Mouse (Mus musculus): ENCODE measurements around the gene Lrch1.

Gene Lrch1

GRCm38 (mm10) chr14:74893085-74893648 is 54.5 kb downstream of the Lrch1 start:
- DNase-seq (ENCODE audit: low spot score in 2 of 2), result no peak

DNA sequence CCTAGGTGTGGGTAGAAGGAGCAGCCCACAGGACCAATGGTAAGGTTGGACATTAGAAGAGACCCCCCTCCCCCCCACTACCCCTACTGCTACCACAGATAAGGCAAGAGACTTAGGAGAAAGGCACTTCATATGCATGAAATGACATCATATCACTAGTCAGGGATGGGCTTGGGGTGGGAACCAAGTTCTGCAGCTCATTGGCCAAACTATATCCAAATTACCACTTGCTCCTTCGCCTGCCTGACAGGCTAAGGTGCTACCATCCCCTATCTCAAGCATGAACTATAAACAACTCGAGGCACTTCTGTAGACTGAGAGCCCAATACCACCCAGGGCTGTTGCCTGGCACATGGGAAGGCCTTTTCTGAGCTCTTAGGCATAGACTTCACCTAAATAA is 58.4 kb downstream of the Lrch1 start:
- DNase-seq (ENCODE audit: low spot score in 2 of 2), result no peak

- DNase-seq (ENCODE audit: low spot score in 2 of 2), result no peak
Measured at GRCm38 (mm10) chr14:74888103-74888502, 59.6 kb downstream of the Lrch1 start.

DNA sequence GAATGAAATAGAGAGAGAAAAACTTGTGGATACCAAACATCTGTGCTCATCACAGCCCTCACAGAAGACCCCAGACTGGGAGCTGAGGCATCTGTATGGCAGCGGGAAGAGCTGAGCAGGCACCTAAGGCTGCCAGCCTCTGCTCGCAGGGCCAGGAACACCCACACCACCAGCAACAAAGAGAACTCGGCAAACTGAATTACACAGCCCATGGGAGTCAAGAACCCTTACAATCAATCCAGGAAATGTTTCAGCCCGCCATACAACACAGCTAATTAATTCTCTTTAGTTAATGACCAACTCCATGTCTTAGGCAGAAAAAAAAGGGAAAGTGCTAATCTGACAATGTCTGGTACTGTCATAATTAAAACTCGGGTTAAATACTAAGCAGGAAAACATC is 61.2 kb downstream of the Lrch1 start:
- no peak for DNase-seq (ENCODE audit: low spot score in 2 of 2)

- no peak for DNase-seq (ENCODE audit: low spot score in 2 of 2)
Measured at GRCm38 (mm10) chr14:74884920-74885319, 62.8 kb downstream of the Lrch1 start.

GRCm38 (mm10) chr14:74884024-74884680 is 63.5 kb downstream of the Lrch1 start:
- DNase-seq (ENCODE audit: low spot score in 2 of 2), result peak; percentile 53 to 67

DNA sequence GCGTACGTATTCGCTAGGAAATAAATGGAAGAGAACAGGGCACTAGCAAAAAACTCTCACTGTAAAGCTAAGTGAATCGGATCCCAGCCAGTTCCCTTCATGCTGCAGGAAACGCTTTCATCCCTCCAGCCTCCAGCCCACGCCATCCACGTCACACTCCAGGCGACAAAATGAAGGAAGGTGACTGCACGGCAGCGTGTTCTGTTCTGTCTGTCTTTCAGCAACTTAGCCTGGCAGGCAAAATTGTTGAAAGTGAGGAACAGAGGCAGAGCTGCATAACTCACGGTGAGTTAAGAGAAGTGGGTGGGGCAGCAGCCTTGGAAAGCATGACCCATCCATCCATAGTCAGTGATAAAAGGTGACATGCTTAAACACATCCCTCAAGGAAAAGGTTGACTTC is 64.5 kb downstream of the Lrch1 start:
- DNase-seq (ENCODE audit: low spot score in 2 of 2), result no peak

GRCm38 (mm10) chr14:74882754-74883153 is 64.9 kb downstream of the Lrch1 start:
- no peak for DNase-seq (ENCODE audit: low spot score in 2 of 2)

GRCm38 (mm10) chr14:74880868-74881267 is 66.8 kb downstream of the Lrch1 start:
- DNase-seq (ENCODE audit: low spot score in 2 of 2), result no peak

GRCm38 (mm10) chr14:74879480-74879879 is 68.2 kb downstream of the Lrch1 start:
- no peak for DNase-seq (ENCODE audit: low spot score in 2 of 2)

DNA sequence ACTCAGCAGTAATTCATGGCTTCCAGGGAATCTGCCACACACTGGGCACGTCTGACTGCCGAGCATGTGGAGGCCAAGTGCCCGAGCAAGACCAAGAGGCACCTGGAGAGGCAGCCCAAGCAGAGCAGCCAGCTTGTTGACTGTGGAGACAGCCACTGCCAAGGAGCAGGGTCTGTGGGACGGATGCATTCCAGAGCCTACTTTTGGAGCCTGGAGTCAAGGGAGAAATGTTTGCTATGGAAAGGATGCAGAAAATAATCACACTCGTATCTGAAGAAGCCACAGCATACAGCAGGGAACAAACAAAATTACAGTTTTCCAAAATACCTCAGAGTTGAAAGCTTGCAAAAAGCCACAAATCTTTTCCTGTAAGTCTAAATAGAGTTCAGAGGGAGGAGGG is 70.4 kb downstream of the Lrch1 start:
- no peak for DNase-seq (ENCODE audit: low spot score in 2 of 2)

DNA sequence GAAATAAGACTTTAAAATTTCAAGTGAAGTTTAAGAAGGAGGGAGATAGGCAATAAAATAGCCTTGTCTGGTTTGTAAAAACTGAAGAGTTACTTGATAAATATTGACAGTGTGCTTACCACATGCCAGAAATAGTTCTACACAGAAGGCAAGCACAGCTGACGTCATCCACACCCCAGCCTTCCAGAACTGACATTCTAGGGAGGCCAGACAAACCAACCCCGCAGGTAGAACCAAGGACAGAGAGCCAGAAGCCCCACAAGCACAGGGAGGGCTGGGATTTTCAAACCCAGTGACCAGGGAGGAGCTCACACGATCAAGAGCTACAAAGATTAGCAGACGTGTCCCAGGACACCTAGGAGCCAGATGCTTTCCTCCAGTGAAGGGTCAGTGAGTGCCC is 76.5 kb downstream of the Lrch1 start:
- no peak for DNase-seq (ENCODE audit: low spot score in 2 of 2)

GRCm38 (mm10) chr14:74868902-74869230 is 78.8 kb downstream of the Lrch1 start:
- DNase-seq (ENCODE audit: low spot score in 2 of 2), result no peak

DNA sequence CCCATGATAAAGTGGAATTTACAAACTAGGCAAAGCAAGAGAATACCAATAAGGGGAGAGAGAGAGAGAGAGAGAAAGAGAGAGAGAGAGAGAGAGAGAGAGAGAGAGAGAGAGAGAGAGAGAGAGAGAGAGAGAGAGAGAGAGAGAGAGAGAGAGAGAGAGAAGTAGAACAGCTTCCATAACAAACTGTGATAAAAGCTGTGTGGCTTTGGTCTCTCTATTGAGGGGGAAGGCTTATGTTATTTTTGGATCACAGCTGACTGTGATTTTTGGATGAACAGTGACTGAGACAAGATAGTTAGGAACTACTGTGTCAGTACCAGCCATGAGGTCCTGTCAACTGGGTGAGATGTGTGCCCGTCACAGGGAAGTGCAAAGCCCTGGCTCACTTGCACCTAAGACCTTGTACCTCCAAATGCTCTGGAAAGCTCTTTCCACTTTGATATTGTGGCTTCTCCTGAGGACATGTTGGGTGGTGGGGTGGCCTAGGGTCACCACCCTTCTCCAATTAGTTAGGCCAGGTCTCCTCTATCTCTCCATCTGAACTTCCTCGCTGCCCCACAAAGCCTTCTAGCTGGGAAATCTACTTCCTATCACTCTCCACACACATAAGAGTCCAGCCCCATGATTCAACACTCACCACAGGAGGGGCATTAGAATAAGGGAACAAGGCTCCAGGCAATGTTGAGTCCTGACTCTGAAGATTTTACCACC is 79.3 kb downstream of the Lrch1 start:
- no peak for DNase-seq (ENCODE audit: low spot score in 2 of 2)

DNA sequence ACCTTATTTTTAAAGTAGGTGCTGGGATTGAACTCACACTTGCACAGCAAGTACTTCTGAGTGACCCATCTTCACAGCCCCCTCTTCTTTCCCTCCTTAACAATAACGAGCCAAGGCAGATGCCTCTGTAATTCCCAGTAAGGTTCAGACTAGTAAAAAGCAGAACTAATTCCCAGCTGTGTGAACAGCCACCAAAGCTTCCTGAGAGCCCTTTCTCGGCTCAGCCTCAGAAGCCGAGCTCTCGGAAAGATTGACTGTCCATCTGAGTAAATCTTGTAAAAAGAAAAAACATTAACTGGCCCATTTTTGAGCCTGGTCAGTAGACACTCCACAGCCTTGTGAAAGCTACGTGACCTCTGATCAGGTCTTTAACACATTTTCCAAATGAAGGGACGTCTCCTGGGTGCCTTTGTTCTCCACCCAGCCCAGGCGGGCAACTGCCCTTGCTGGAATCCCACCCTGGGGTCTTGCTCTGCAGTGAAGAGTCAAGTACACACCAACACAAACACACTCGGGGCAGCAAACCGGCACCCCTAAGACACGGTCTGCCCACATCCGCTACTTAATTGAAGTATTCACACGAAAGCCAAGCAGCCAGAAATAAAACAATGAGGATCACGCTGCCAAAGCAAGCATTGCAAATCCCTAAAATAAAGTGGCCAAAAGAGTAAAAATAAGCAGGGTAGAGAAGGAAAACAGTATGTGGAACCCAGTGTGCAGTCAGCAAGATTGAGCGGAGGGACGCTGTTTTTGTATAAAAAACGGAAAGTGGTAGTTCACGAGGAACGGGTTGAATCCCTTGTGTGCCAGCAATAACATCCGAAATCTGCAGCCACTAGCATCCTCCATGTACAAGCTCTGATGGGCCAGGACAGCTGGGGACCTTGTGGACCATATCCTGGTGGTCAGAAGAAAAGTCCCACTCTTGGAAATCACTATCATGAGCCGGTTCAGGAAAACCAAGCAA is 80.3 kb downstream of the Lrch1 start:
- DNase-seq (ENCODE audit: low spot score in 2 of 2), result no peak

- DNase-seq (ENCODE audit: low spot score in 2 of 2), result no peak
Measured at GRCm38 (mm10) chr14:74865738-74866137, 81.9 kb downstream of the Lrch1 start.

- DNase-seq (ENCODE audit: low spot score in 2 of 2), result no peak
Measured at GRCm38 (mm10) chr14:74864805-74865483, 82.7 kb downstream of the Lrch1 start.

DNA sequence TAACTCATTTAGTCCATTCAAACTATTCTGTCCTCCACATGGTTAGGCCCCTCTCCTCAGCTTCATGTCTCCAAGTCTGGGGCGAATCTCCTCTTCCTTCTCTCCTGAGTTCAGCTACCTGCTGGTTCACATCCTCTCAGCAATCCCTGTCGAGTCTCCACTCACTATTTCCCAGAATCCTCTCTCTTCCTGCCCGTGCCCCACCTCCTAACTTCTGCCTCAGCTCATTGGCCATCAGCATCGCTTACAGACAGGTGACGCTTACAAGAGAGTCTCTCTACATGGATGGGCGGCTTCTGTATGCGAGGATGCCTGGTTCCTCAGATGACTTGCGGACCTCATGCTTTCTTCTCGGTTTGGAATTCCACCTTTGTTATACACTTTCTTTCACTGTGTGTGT is 86.2 kb downstream of the Lrch1 start:
- DNase-seq (ENCODE audit: low spot score in 2 of 2), result no peak

DNA sequence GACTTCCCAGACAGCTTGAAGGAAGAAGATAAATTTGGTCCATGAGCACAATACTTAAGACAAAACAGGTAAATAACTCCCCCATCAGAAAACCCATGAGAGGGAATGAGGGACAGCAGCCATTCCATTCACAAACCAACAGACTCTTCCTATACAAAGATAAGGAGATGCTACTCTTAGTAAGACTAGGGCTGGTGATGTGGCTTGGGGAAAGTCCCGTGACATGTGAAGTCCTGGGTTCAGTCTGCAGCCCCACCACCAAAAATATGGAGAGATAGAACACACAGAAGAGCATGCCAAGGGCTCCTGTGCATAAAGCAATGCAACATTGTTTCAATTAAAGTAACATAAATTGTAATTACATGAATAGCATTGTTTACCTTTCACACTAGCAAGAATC is 88.5 kb downstream of the Lrch1 start:
- no peak for DNase-seq (ENCODE audit: low spot score in 2 of 2)

DNA sequence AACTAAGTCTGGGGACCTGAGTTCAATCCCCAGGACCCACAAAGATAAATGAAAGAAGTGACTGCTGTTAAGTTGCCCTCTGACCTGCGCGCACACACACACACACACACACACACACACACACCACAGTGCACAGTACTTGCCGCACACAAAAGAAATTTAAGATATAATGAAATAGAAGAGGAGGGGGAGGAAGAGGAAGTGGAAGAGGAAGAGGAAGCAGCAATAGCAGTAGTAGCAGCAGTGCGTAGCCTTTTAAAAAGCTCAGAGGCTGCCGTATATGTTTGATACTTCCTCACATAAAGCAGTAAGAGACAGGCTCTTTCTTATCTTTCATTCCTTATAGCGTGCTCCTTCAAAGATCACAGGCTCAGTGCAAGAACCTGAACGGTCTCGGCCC is 92.2 kb downstream of the Lrch1 start:
- no peak for DNase-seq (ENCODE audit: low spot score in 2 of 2)

DNA sequence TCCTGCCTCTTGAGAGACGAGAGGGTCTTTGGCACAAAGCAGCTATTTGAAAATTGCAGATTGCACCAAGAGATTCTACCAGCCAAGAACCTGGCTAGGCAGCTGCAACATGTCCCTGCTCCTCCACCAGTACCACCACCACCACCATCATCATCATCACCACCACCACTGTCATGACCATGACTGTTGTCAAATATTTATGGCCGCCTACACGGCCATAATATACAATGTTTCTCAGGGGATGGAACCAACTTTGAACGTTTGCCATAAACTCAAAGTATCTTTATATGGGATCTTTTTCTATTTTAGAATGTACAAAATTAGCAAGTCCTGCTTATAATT is 93.9 kb downstream of the Lrch1 start:
- DNase-seq (ENCODE audit: low spot score in 2 of 2), result no peak

All from frontal cortex, postnatal 10 days (tissue).